Mouse (Mus musculus) B cell, adult 2 months (primary cell): Measurements from ENCODE around the gene Id2.

Experiments used
- DNase-seq, 2 experiments: peaks; one replicate each; pipeline ENCODE4 v3.0.0; 2022

Id2 gene

DNA sequence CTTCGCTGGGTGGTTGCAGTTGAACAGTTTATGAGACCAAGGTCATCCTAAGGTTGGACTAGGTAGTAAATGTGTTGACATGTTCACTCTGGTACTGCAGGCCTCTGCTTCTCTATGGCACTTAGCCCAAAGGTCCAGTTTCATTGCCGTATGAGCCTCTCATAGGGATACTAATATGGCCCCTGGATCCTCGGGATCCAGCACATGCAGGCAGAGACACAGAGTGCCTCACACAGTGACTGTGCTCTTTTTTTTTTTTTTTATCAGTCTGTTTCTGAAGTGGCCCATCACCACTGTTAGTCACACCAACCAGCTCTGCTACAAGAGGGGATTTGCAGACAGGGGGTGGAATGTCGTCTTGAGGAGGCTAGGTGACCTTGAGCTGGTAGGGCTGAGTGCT, 23.6 kb downstream of the Id2 start:
- DNase-seq, result no peak

DNA sequence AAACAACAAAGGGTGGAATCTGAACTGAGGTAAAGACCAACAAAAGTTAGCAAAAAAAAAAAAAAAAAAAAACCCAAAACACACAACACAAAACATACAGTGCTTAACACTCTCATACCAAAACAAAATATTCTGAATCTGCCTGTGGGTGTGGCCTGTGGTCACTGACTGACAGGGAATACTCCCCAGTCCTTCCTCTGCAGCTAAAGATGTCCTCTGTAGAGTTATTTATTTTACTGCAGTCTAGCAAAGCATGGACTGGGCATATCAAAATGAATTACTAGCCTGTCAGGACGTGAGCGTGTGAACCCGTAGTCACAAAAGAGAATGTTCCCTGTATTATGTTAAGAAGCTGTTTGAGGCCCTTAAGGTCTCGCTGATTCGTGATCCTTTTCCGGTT, 34.7 kb downstream of the Id2 start:
- no peak for DNase-seq

DNA sequence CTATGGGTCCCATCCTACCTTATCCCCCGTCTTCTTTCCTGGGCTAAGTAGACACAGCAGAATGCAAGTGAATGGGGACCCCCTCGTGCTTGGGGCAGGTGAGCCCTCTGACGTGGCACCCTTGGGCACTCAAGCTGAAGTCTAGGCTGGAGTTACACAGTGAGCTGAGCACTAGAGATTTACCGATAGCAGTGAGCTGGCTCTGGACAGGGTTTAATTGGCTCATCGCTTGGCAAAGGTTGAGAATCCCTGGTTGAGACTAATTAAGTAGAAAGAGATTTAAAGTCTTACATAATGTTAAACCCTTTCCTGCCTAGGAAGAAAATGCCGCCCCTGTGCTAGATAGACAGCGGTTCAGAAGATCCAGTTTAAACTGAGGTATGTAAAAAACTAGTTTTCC, 36.0 kb downstream of the Id2 start:
- no peak for DNase-seq

DNA sequence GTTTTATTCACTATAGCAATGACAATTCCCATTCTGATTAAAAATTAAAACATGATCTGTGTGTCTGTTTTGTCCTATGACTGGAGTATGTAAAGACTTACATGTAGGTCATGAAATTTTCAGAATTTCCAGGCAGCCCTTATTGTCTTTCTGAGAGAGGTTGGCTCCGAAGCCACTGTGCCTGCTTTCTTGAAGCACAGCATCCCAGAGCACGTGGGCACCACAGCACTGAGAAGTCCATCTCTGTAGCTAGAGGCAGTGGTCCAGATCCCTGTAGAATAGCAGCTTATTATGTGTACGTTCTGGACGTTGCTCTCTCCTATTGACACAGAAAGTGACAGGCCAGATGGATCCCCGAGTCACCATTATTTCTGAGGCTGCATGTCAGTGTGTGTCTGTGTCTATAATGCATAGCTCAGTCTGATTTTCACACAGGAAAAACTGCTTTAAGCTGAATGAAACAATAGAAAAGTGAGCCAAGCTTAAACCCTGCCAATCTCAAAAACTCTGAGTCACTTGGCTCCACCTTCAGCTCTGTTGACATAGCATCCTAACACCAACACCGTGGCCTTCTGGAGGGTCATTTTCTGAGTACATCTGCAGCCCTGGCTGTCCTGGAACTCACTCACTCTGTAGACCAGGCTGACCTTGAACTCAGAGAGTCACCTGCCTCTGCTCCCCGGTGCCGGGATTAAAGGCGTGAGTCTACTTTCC, 37.3 kb downstream of the Id2 start:
- DNase-seq, result no peak

DNA sequence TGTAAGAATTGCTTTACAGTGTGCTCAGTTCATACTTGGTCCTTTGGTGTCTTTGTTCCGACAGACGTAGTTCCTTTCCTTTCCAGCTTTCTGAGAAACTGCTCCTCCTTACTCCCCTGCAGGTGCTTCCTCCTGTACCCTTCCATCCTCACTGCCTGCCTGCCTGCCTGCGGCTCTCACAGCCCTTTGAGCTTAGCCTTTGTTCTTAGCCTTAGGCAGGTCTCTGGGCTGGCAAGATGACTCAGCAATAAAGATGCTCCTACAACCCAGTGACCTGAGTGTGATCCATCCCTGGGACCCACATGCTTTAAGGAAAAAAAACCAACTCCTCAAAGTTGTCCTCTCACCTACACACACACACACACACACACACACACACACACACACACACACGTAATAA, 42.0 kb downstream of the Id2 start:
- DNase-seq, result no peak

DNA sequence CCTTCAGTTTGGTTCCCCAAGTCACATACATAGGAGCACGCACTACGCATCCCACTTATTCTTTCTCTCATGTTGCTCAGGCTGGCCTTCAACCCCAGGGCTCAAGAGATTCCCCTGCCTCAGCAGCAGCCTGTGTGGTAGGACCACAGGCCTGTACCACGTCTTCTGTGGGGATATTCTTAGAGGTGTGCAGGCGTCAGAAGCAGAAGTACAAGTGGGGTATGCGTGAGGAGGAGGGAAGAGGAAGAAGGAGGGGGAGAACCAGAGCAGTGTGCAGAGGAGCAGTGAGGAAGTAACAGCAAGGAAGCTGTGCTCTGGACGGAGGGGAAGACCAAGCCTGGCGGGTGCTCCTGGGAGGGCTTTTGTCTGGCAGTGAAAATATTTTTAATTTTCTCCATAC, 42.4 kb downstream of the Id2 start:
- DNase-seq, result no peak

DNA sequence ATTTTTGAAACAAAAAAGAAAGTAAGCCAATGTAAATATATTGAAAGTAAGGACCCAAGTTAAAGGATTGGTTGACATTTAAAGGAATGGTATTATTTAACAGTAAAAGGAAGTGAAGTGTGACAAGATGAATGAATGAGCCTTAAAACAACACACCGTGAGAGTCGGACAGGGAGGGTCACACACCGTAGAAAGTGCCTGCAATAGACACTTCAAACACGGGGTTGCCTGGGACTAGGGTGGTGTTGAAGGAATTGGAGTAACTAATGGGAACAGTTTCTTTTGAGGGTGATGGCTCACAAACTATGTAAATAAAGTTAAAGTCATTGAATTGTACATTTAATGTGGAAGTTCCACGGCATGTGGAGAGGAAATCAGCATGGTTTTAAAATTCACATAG, 47.7 kb downstream of the Id2 start:
- no peak for DNase-seq

DNA sequence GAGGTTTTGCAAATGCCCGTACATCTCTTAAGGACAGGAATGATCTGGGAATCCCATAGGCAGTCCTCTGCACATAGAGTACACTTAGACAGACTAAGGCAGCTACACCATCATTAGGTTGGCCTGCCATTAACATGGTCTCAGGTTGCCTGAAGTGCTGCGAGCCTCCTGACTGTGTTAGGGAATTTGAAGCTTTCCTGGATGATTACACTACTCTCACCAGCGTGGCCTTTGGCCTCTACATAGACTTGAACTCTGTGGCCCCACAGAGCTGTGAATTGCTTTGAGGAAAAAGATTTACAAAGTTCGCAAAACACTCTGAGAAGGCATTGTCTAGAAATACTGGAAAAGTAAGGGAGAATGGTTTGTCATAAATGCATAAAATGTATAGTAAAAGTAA, 52.4 kb downstream of the Id2 start:
- no peak for DNase-seq

DNA sequence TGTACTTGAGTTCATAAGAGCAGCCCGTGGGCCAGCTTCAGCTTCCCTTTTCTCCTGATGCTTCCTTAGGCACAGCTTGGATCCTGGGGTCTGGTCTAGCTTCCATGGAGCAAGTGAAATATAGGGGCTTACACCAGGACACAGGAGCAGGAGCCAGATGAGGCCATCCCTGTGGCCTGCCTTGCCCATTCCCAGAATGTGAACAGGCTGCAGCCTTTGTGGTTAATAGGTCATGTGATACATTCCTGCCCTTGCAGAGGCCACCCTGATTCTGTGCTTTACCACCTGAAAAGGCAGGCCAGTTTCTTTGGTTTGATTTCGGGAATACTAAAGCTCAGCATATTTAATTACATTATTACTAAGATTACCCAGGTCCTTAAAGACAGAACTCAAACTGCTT, 52.9 kb downstream of the Id2 start:
- no peak for DNase-seq
